8 mouse cellular contexts compared by ENCODE assay signal in the genomic region with DNA sequence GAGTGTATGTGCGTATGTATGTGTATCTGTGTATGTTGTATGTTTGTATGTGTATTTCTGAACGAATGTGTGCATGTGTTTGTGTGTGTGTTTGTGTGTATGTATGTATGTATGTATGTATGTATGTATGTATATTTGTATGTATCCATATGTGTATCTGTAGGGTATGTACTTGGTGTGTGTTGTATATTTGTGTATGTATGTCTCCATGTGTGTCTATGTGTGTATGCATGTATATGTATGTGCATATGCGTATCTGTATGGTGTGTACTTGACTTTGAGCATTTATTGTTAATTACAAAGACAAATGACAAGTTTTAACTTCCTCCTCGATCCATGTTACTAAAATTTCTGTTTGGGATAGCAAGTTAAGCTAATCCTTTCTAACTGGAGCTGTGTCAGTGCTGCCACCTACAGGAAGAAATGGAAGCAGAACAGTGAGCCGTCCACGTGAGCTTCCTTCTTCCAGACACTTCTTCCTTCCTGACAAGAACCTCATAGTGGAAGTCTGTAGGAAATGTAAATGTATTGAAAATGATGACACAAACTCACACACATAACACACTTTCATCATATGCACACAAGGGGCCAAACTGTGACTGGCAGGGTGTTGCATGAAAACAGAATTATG.
DNase-seq lines count a peak whose midpoint lies in the region; ATAC-seq lines count a peak whose summit lies in the region.

No protein-coding gene starts in this region.

- no peak overlapping the region for H3K4me3 ChIP-seq in embryonic facial prominence, embryonic 10.5 days
- no peak overlapping the region for H3K4me3 ChIP-seq in hindbrain, embryonic 15.5 days
- H3K4me3 ChIP-seq in midbrain, embryonic 12.5 days = no peak overlapping the region

- no peak overlapping the region for H3K4me2 ChIP-seq in hindbrain, embryonic 15.5 days
- no peak overlapping the region for H3K4me2 ChIP-seq in midbrain, embryonic 12.5 days (replicated peaks)

- no peak overlapping the region for H3K27ac ChIP-seq in embryonic facial prominence, embryonic 10.5 days (replicated peaks)
- no peak overlapping the region for H3K27ac ChIP-seq in hindbrain, embryonic 15.5 days (replicated peaks)
- no peak overlapping the region for H3K27ac ChIP-seq in midbrain, embryonic 12.5 days (replicated peaks)

- DNase-seq in adrenal gland, adult (ENCODE audit: inconsistent age in 2 of 2, low spot score in 1 of 2) = peak; percentile 22 to 78
- DNase-seq in adrenal gland, postnatal 4 days (ENCODE audit: low spot score in 2 of 2) = no peak
- DNase-seq in ZHBTc4 (ENCODE audit: low read depth, low spot score) = peak; percentile 69
- peak; percentile 44 for DNase-seq in embryonic facial prominence, embryonic 10.5 days (ENCODE audit: low spot score)
- DNase-seq in left cerebral cortex, postnatal 10 days (ENCODE audit: extremely low spot score in 1 of 2, low spot score in 2 of 2) = peak; percentile 36 to 43
- DNase-seq in telencephalon, adult 2 months (ENCODE audit: low read depth, low spot score) = peak; percentile 28

- no peak overlapping the region for H3K9ac ChIP-seq in hindbrain, embryonic 15.5 days
- no peak overlapping the region for H3K9ac ChIP-seq in midbrain, embryonic 12.5 days (replicated peaks)

- peak; percentile 71 for ATAC-seq in hindbrain, embryonic 15.5 days (ENCODE audit: low FRiP score, low read depth)
- ATAC-seq in midbrain, embryonic 12.5 days (ENCODE audit: low FRiP score, low read depth) = peak; percentile 70

- H3K9me3 ChIP-seq in embryonic facial prominence, embryonic 10.5 days = no peaks in the 10 kb centered on the region
- no peaks in the 10 kb centered on the region for H3K9me3 ChIP-seq in hindbrain, embryonic 15.5 days
- no peaks in the 10 kb centered on the region for H3K9me3 ChIP-seq in midbrain, embryonic 12.5 days

- intact Hi-C loops in left cerebral cortex, postnatal 10 days (cut with DNase I) = loop anchor here (2.0 to 10.0 kb wide), 2 partner anchors 271 to 611 kb away; no protein-coding TSS in a partner anchor

- H3K27me3 ChIP-seq in embryonic facial prominence, embryonic 10.5 days (replicated peaks; ENCODE audit: low read depth, poor library complexity, severe bottlenecking) = no peaks in the 10 kb centered on the region
- H3K27me3 ChIP-seq in hindbrain, embryonic 15.5 days = no peaks in the 10 kb centered on the region
- no peaks in the 10 kb centered on the region for H3K27me3 ChIP-seq in midbrain, embryonic 12.5 days

- H3K4me1 ChIP-seq in embryonic facial prominence, embryonic 10.5 days = no peaks in the 10 kb centered on the region
- no peaks in the 10 kb centered on the region for H3K4me1 ChIP-seq in hindbrain, embryonic 15.5 days (replicated peaks)
- no peaks in the 10 kb centered on the region for H3K4me1 ChIP-seq in midbrain, embryonic 12.5 days

- whole genome bisulfite sequencing in embryonic facial prominence, embryonic 10.5 days = 47% methylated on average over 6 of the region's 6 CpGs
- 41% methylated on average over 6 of the region's 6 CpGs for WGBS in hindbrain, embryonic 15.5 days
- WGBS in midbrain, embryonic 12.5 days = 47% methylated on average over 6 of the region's 6 CpGs

- H3K36me3 ChIP-seq in embryonic facial prominence, embryonic 10.5 days (replicated peaks) = no peaks in the 10 kb centered on the region
- no peaks in the 10 kb centered on the region for H3K36me3 ChIP-seq in hindbrain, embryonic 15.5 days
- H3K36me3 ChIP-seq in midbrain, embryonic 12.5 days = no peaks in the 10 kb centered on the region

Comparison
In these comparisons a context has a peak if more than half of its experiments do, and no peak if none do; other contexts are left out.
1. DNase-seq: peak in adrenal gland, adult (2 of 2), ZHBTc4 (single experiment), embryonic facial prominence, embryonic 10.5 days (single experiment), left cerebral cortex, postnatal 10 days (2 of 2) and telencephalon, adult 2 months (single experiment); none in adrenal gland, postnatal 4 days (0 of 2).